Mouse (Mus musculus): ENCODE measurements around the gene Olfr1049. TPM values are rescaled to one million over a fixed set of nuclear protein-coding genes. Genes with fewer than 3 reads are reported as not detected.
"Not testable (repeated sequence)": the region's sequence is repeated elsewhere in the genome, so short reads cannot be mapped to it uniquely, and the experiment has no call there.

The Olfr1049 gene
- total RNA-seq (2021) = not detected
- long read RNA-seq, experiment 1 = 0 reads
- long read RNA-seq, experiment 2 = 0 reads

- not testable (repeated sequence) for DNase-seq
Observed at GRCm38 (mm10) chr2:86258228-86258627, at the start of gene Olfr1049. Gene Olfr1049, minus strand, starts transcription at chr2:86258328.

DNA sequence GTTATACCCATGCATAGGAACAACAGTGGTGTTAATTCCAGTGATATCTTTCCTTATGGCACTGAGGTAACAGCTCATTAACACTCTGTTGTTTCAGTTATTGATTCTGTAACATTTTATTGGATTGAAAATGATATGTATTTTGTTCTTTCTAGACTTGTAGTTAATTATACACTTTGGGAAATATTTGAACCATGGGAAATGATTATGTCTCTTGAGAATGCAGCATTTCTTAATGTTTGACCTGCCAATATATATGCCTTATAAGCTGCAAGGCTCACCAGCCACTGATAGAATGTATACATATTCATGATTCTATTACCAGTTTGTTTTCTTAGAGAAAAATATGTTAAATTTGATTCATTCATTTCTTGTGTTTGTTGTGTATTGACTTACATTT, 34.0 kb upstream of the Olfr1049 start, which contains the start of gene Olfr1052:
Olfr1052 (plus strand) TSS at position 301 of the 400 bp plus-strand sequence.
- no peak for DNase-seq

DNA sequence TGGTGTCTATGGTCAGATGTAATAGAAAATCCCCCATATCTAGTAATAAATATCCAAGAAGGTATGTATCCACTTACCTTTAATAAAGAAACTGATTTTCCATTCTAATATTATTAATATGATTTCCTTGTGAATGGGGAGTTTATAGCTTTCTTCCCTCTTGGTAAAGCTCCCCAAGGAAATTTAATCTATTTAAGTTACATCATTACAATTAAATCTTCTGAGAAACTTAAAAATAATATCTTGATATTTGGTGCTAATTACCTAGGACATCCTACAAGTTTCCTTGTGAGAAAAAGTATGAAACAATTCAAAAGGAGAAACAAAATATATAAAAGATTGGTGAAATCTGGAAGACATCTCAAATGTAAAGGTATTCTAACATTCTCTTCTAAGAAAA, 20.9 kb upstream of the Olfr1049 start, which contains the start of gene Olfr1051:
Olfr1051 (minus strand) TSS at position 101 of the 400 bp plus-strand sequence.
- not testable (repeated sequence) for DNase-seq

- DNase-seq = no peak
Observed at GRCm38 (mm10) chr2:86240189-86240588, 17.9 kb downstream of the Olfr1049 start, which contains the start of gene Olfr1048. Gene Olfr1048, minus strand, starts transcription at chr2:86240289.

GRCm38 (mm10) chr2:86231301-86231700, 26.8 kb downstream of the Olfr1049 start, which contains the start of gene Olfr1047:
Gene Olfr1047, minus strand, starts transcription at chr2:86231401.
- no peak for DNase-seq

DNA sequence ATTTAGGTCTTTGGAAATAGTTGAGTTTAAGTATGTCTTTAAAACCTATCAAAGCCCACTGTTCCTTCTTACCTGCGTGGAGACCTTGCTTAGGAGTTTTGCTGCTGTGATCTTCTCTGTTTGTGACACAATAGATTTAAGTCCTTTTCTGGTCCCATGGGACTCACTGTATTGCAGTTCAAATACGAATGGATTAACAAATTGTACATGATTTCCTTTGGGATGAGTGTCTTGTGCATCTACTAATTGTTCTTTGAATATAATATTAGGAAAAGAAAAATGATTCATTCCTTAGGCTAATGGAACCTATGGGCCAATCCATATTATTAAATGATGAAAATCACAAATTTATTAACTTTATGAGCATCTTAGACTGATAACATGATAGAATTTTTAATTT, 38.9 kb downstream of the Olfr1049 start, which contains the start of gene Olfr1046:
Olfr1046 (minus strand) TSS at position 101 of the 400 bp plus-strand sequence.
- no peak for DNase-seq

Other genes starting within 250 kb of the Olfr1049 start
- gene Olfr1033, start 237.7 kb downstream of the Olfr1049 start, total RNA-seq (2021) = 1 to 10 TPM; 5.0 to 6.7 TPM
- under 1 TPM; 0.07 to 0.23 TPM for gene Olfr1034, start 212.5 kb downstream of the Olfr1049 start, total RNA-seq (2021)
- gene Olfr1036, start 184.3 kb downstream of the Olfr1049 start, total RNA-seq (2021) = not detected
- not detected for gene Olfr1037, start 170.9 kb downstream of the Olfr1049 start, total RNA-seq (2021)
- not detected for gene Olfr1039, start 122.4 kb downstream of the Olfr1049 start, total RNA-seq (2021)
- not detected for gene Olfr1040, start 111.6 kb downstream of the Olfr1049 start, total RNA-seq (2021)
- gene Olfr1042, start 96.5 kb downstream of the Olfr1049 start, total RNA-seq (2021) = not detected
- not detected for gene Olfr1043, start 90.8 kb downstream of the Olfr1049 start, total RNA-seq (2021)
- not detected for gene Olfr1044, start 80.5 kb downstream of the Olfr1049 start, total RNA-seq (2021)
- not detected for gene Olfr52, start 72.6 kb downstream of the Olfr1049 start, total RNA-seq (2021)
- not detected for gene Olfr1045, start 55.3 kb downstream of the Olfr1049 start, total RNA-seq (2021)
- not detected for gene Olfr1046, start 39.0 kb downstream of the Olfr1049 start, total RNA-seq (2021)
- not detected for gene Olfr1047, start 26.9 kb downstream of the Olfr1049 start, total RNA-seq (2021)
- not detected for gene Olfr1048, start 18.0 kb downstream of the Olfr1049 start, total RNA-seq (2021)
- not detected for gene Olfr1051, start 20.8 kb upstream of the Olfr1049 start, total RNA-seq (2021)
- gene Olfr1052, start 34.1 kb upstream of the Olfr1049 start, total RNA-seq (2021) = not detected
- not detected for gene Olfr1053, start 57.0 kb upstream of the Olfr1049 start, total RNA-seq (2021)
- gene Olfr1054, start 77.1 kb upstream of the Olfr1049 start, total RNA-seq (2021) = not detected
- not detected for gene Olfr1055, start 92.0 kb upstream of the Olfr1049 start, total RNA-seq (2021)
- not detected for gene Olfr1056, start 104.1 kb upstream of the Olfr1049 start, total RNA-seq (2021)
- gene Olfr1057, start 120.1 kb upstream of the Olfr1049 start, total RNA-seq (2021) = not detected
- gene Olfr1058, start 130.2 kb upstream of the Olfr1049 start, total RNA-seq (2021) = not detected
- gene Olfr1061, start 155.7 kb upstream of the Olfr1049 start, total RNA-seq (2021) = not detected
- not detected for gene Olfr1062, start 168.4 kb upstream of the Olfr1049 start, total RNA-seq (2021)
- gene Olfr1065, start 192.3 kb upstream of the Olfr1049 start, total RNA-seq (2021) = not detected
- not detected for gene Olfr1066, start 197.9 kb upstream of the Olfr1049 start, total RNA-seq (2021)
- gene Olfr228, start 229.1 kb upstream of the Olfr1049 start, total RNA-seq (2021) = not detected